Mouse (Mus musculus) limb, embryonic 13.5 days (tissue): ENCODE measurements around the gene Hmbs. TPM values are rescaled to one million over a fixed set of nuclear protein-coding genes. Genes with fewer than 3 reads are reported as not detected.
"Not testable (repeated sequence)": the region's sequence is repeated elsewhere in the genome, so short reads cannot be mapped to it uniquely, and the experiment has no call there.

ENCODE experiments used
- ATAC-seq: fragments of 200-750 bp; cut with Nextera tagmentation; 2 replicates; pipeline ENCODE4 v1.8.0; 2017; ENCODE audit warnings: low read depth, moderate number of reproducible peaks, moderate TSS enrichment; ENCODE audit not compliant: low FRiP score
- H3K27ac ChIP-seq: fragments of 300-500 bp; sonication (generic); 2 replicates; pipeline ENCODE4 v1.5.1; 2015; ENCODE audit warnings: inconsistent platforms, mild to moderate bottlenecking, moderate library complexity
- H3K27me3 ChIP-seq: fragments of 300-500 bp; sonication (generic); 2 replicates; pipeline ENCODE4 v1.6.1; 2015; ENCODE audit warnings: mild to moderate bottlenecking, inconsistent platforms
- H3K36me3 ChIP-seq: fragments of 300-500 bp; sonication (generic); 2 replicates; pipeline ENCODE4 v1.6.1; 2015; ENCODE audit warnings: inconsistent platforms, mild to moderate bottlenecking, moderate library complexity
- H3K4me1 ChIP-seq: fragments of 300-500 bp; sonication (generic); 2 replicates; pipeline ENCODE4 v1.6.1; 2015; ENCODE audit warnings: inconsistent platforms
- H3K4me2 ChIP-seq: fragments of 300-500 bp; sonication (generic); replicated peaks from 2 replicates; pipeline ENCODE4 v1.6.1; 2015; ENCODE audit warnings: inconsistent platforms, mild to moderate bottlenecking, moderate library complexity
- H3K4me3 ChIP-seq: fragments of 300-500 bp; sonication (generic); 2 replicates; pipeline ENCODE4 v1.5.1; 2015; ENCODE audit warnings: moderate library complexity, mild to moderate bottlenecking, inconsistent platforms
- H3K9ac ChIP-seq: fragments of 300-500 bp; sonication (generic); 2 replicates; pipeline ENCODE4 v1.6.1; 2015; ENCODE audit warnings: mild to moderate bottlenecking, inconsistent platforms
- H3K9me3 ChIP-seq: fragments of 300-500 bp; sonication (generic); 2 replicates; pipeline ENCODE4 v1.6.1; 2016; ENCODE audit warnings: inconsistent platforms
- WGBS: fragments of 180-500 bp; shearing (Covaris S2); methylation state at CpG from one replicate; pipeline ENCODE4 v1.1.7; 2015; 5-methylcytosine and 5-hydroxymethylcytosine counted together
- polyA plus RNA-seq: library from polyadenylated mRNA; unstranded; fragments of >200 nt; fragmentation: Nextera tagmentation; extraction: Ambion mirVana; gene quantifications from 2 replicates; pipeline ENCODE4 v1.2.1, GENCODE M21; 2015

The Hmbs gene
- polyA plus RNA-seq, 1 experiment from 2014 or later = 111 TPM

- H3K4me2 ChIP-seq = peak overlapping the region; percentile 89
- H3K9ac ChIP-seq = peak overlapping the region; percentile 90
- peaks cover 13% of the 10 kb centered on the region for H3K4me1 ChIP-seq
- H3K9me3 ChIP-seq = no peaks in the 10 kb centered on the region
- 89% methylated on average over 5 of the region's 5 CpGs for WGBS
- no peak overlapping the region for H3K27ac ChIP-seq
- H3K36me3 ChIP-seq = peaks cover 46% of the 10 kb centered on the region
- no peak for ATAC-seq
- H3K27me3 ChIP-seq = no peaks in the 10 kb centered on the region
- peak overlapping the region; percentile 79 for H3K4me3 ChIP-seq
These were observed 16.1 kb downstream of the Hmbs start for GRCm38 (mm10) chr9:44327926-44328325.

GRCm38 (mm10) chr9:44327064-44327711 is 16.8 kb downstream of the Hmbs start:
- peak; percentile 33; the same call in 1 of the 2 replicates for ATAC-seq
- H3K36me3 ChIP-seq = peaks cover 38% of the 10 kb centered on the region
- H3K27me3 ChIP-seq = no peaks in the 10 kb centered on the region
- H3K9me3 ChIP-seq = no peaks in the 10 kb centered on the region
- under 1% methylated on average over 22 of the region's 22 CpGs for WGBS
- H3K4me1 ChIP-seq = peaks cover 13% of the 10 kb centered on the region
- peak overlapping the region; percentile 87 for H3K27ac ChIP-seq
- H3K4me3 ChIP-seq = peak overlapping the region; percentile 79
- peak overlapping the region; percentile 89 for H3K4me2 ChIP-seq
- peak overlapping the region; percentile 90 for H3K9ac ChIP-seq

- WGBS = under 1% methylated on average over 38 of the region's 38 CpGs
- ATAC-seq = peak; percentile 91
- H3K36me3 ChIP-seq = peaks cover 32% of the 10 kb centered on the region
- no peaks in the 10 kb centered on the region for H3K9me3 ChIP-seq
- peak overlapping the region; percentile 90 for H3K9ac ChIP-seq
- H3K4me1 ChIP-seq = peaks cover 13% of the 10 kb centered on the region
- H3K4me3 ChIP-seq = peak overlapping the region; percentile 79
- peak overlapping the region; percentile 87 for H3K27ac ChIP-seq
- H3K27me3 ChIP-seq = no peaks in the 10 kb centered on the region
- H3K4me2 ChIP-seq = peak overlapping the region; percentile 89
These were observed 17.5 kb downstream of the Hmbs start for GRCm38 (mm10) chr9:44326371-44327063.

- peak; percentile 57 for ATAC-seq
- H3K36me3 ChIP-seq = peaks cover 26% of the 10 kb centered on the region
- H3K4me1 ChIP-seq = peaks cover 15% of the 10 kb centered on the region
- peak within 1 kb of the TSS; percentile 90 for H3K9ac ChIP-seq
- no peaks in the 10 kb centered on the region for H3K27me3 ChIP-seq
- peak within 1 kb of the TSS; percentile 79 for H3K4me3 ChIP-seq
- H3K27ac ChIP-seq = peak within 1 kb of the TSS; percentile 87
- peak within 1 kb of the TSS; percentile 89 for H3K4me2 ChIP-seq
- 3% methylated on average over 12 of the region's 12 CpGs for WGBS
- no peaks in the 10 kb centered on the region for H3K9me3 ChIP-seq
These were observed 18.2 kb downstream of the Hmbs start, which contains the start of gene Dpagt1 for GRCm38 (mm10) chr9:44325768-44326370. TSS of gene Dpagt1 (plus strand) at chr9:44326019.

GRCm38 (mm10) chr9:44325032-44325767 is 18.8 kb downstream of the Hmbs start:
- H3K27me3 ChIP-seq, H3K27ac ChIP-seq, H3K9me3 ChIP-seq, ATAC-seq: not testable (repeated sequence)
- peak overlapping the region; percentile 90; the same call in 1 of the 2 replicates for H3K9ac ChIP-seq
- H3K4me3 ChIP-seq = peak overlapping the region; percentile 79
- 82% methylated on average over 7 of the region's 8 CpGs for WGBS
- H3K4me2 ChIP-seq = peak overlapping the region; percentile 89
- H3K4me1 ChIP-seq = peaks cover 19% of the 10 kb centered on the region
- H3K36me3 ChIP-seq = peaks cover 19% of the 10 kb centered on the region

GRCm38 (mm10) chr9:44324147-44324546 is 19.9 kb downstream of the Hmbs start:
- ATAC-seq = no peak
- no peak overlapping the region for H3K9ac ChIP-seq
- H3K27ac ChIP-seq = no peak overlapping the region
- H3K4me1 ChIP-seq = peaks cover 23% of the 10 kb centered on the region
- no peaks in the 10 kb centered on the region for H3K9me3 ChIP-seq
- no peak overlapping the region for H3K4me2 ChIP-seq
- 76% methylated on average over 6 of the region's 6 CpGs for WGBS
- peaks cover 9% of the 10 kb centered on the region for H3K36me3 ChIP-seq
- H3K27me3 ChIP-seq = no peaks in the 10 kb centered on the region
- no peak overlapping the region for H3K4me3 ChIP-seq

- H3K4me1 ChIP-seq = peaks cover 27% of the 10 kb centered on the region
- not testable (repeated sequence) for ATAC-seq, H3K4me2 ChIP-seq, H3K9me3 ChIP-seq, H3K27me3 ChIP-seq, H3K4me3 ChIP-seq, H3K36me3 ChIP-seq, H3K9ac ChIP-seq, H3K27ac ChIP-seq
- 85% methylated on average over 4 of the region's 4 CpGs for WGBS
These were observed 20.4 kb downstream of the Hmbs start for GRCm38 (mm10) chr9:44323656-44324055.

GRCm38 (mm10) chr9:44320799-44321133 is 23.3 kb downstream of the Hmbs start:
- peak overlapping the region; percentile 96 for H3K4me2 ChIP-seq
- peak overlapping the region; percentile 61; the same call in 1 of the 2 replicates for H3K27ac ChIP-seq
- H3K4me1 ChIP-seq = peaks cover 28% of the 10 kb centered on the region
- H3K36me3 ChIP-seq = peaks cover 14% of the 10 kb centered on the region
- H3K27me3 ChIP-seq = 0 out of 2 replicates have a peak, but pooled peaks cover 3% of the 10 kb centered on the region
- H3K9me3 ChIP-seq = no peaks in the 10 kb centered on the region
- peak overlapping the region; percentile 93 for H3K4me3 ChIP-seq
- no peak for ATAC-seq
- 22% methylated on average over 6 of the region's 6 CpGs for WGBS
- H3K9ac ChIP-seq = peak overlapping the region; percentile 54

- Histone ChIP-seq H3K4me1 (peaks cover 25% of the 10 kb centered on the region), H3K4me3 (peak within 1 kb of the TSS; percentile 93), H3K36me3 (peaks cover 20% of the 10 kb centered on the region), H3K27me3 (0 out of 2 replicates have a peak, but pooled peaks cover 3% of the 10 kb centered on the region), H3K27ac (peak within 1 kb of the TSS; percentile 61), H3K4me2 (peak within 1 kb of the TSS; percentile 96), H3K9ac (peak within 1 kb of the TSS; percentile 90), H3K9me3 (no peaks in the 10 kb centered on the region)
- WGBS = under 1% methylated on average over 67 of the region's 67 CpGs
- peak; percentile 97 for ATAC-seq
These were observed 23.9 kb downstream of the Hmbs start, which contains the start of gene C2cd2l for GRCm38 (mm10) chr9:44319887-44320798. TSS of gene C2cd2l (minus strand) at chr9:44320285.

- 2% methylated on average over 37 of the region's 37 CpGs for WGBS
- Histone ChIP-seq H3K4me2 (peak overlapping the region; percentile 96), H3K36me3 (peaks cover 29% of the 10 kb centered on the region), H3K27me3 (0 out of 2 replicates have a peak, but pooled peaks cover 3% of the 10 kb centered on the region), H3K27ac (peak overlapping the region; percentile 61; the same call in 1 of the 2 replicates), H3K4me3 (peak overlapping the region; percentile 93), H3K9ac (peak overlapping the region; percentile 90), H3K4me1 (peaks cover 25% of the 10 kb centered on the region), H3K9me3 (no peaks in the 10 kb centered on the region)
- no peak for ATAC-seq
These were observed 24.7 kb downstream of the Hmbs start for GRCm38 (mm10) chr9:44319105-44319886.
